Mouse (Mus musculus): ENCODE measurements around the gene Pepd. TPM values are rescaled to one million over a fixed set of nuclear protein-coding genes. Genes with fewer than 3 reads are reported as not detected.

The Pepd gene
- 178 and 192 TPM in 2 replicates for polyA plus RNA-seq (2015; fragmentation: Nextera tagmentation; extraction: Ambion mirVana)

- H3K27me3 ChIP-seq (replicated peaks; ENCODE audit: control insufficient read depth, insufficient read depth, low read length) = no peaks in the 10 kb centered on the region
- ATAC-seq = peak; percentile 94
- H3K4me1 ChIP-seq (replicated peaks; ENCODE audit: control insufficient read depth, insufficient read depth, low read length) = 0 out of 2 replicates have a peak, but pooled peaks cover 3% of the 10 kb centered on the region
- peak within 1 kb of the TSS; percentile 57 for H3K9ac ChIP-seq (ENCODE audit: low read depth, low read length)
- WGBS = 5% methylated on average over 44 of the region's 44 CpGs
- TF ChIP-seq CTCF (IDR thresholded peaks at IDR 0.05; ENCODE audit: low read depth) = no peak
- peak within 1 kb of the TSS; percentile 6; the same call in 1 of the 2 replicates for H3K27ac ChIP-seq (ENCODE audit: low read depth, low read length)
- no peaks in the 10 kb centered on the region for H3K36me3 ChIP-seq (ENCODE audit: control insufficient read depth, insufficient read depth)
- peak within 1 kb of the TSS; percentile 66 for H3K4me3 ChIP-seq (ENCODE audit: low read depth, low read length)
- H3K9me3 ChIP-seq (ENCODE audit: control insufficient read depth) = no peaks in the 10 kb centered on the region
- H3K4me2 ChIP-seq (replicated peaks; ENCODE audit: low read depth) = peak within 1 kb of the TSS; percentile 73
Observed at GRCm38 (mm10) chr7:34911919-34912897, at the start of gene Pepd. TSS of gene Pepd (plus strand) at chr7:34912379.

DNA sequence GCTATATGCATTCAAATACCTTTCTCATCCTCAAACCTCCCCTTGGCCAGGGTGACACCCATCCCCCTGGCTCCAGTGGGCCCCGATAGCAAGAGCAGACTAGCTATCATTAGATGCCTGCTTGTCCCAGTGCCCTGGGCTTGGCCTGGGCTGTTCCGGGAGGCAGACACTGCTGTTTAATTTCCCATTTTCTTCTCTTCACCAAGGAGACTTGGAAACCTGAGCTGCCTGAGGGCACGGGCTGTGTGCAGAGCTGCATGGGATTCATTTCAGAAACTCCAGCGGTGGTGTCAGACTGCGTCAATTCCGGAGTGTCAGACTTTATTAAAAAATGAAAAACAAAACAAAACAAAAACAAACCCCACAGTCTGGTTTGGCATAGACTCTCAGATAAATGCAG is 44.9 kb upstream of the Pepd start:
- no peak overlapping the region for H3K27ac ChIP-seq (ENCODE audit: low read depth, low read length)
- 74% methylated on average over 6 of the region's 6 CpGs for WGBS
- no peaks in the 10 kb centered on the region for H3K9me3 ChIP-seq (ENCODE audit: control insufficient read depth)
- H3K4me1 ChIP-seq (replicated peaks; ENCODE audit: control insufficient read depth, insufficient read depth, low read length) = no peaks in the 10 kb centered on the region
- no peak for TF ChIP-seq CTCF (IDR thresholded peaks at IDR 0.05; ENCODE audit: low read depth)
- H3K9ac ChIP-seq (ENCODE audit: low read depth, low read length) = no peak overlapping the region
- H3K36me3 ChIP-seq (ENCODE audit: control insufficient read depth, insufficient read depth) = no peaks in the 10 kb centered on the region
- no peaks in the 10 kb centered on the region for H3K27me3 ChIP-seq (replicated peaks; ENCODE audit: control insufficient read depth, insufficient read depth, low read length)
- no peak overlapping the region for H3K4me3 ChIP-seq (ENCODE audit: low read depth, low read length)
- H3K4me2 ChIP-seq (replicated peaks; ENCODE audit: low read depth) = no peak overlapping the region
- no peak for ATAC-seq

- H3K4me3 ChIP-seq (ENCODE audit: low read depth, low read length) = no peak overlapping the region
- no peak overlapping the region for H3K27ac ChIP-seq (ENCODE audit: low read depth, low read length)
- no peaks in the 10 kb centered on the region for H3K27me3 ChIP-seq (replicated peaks; ENCODE audit: control insufficient read depth, insufficient read depth, low read length)
- no peak for TF ChIP-seq CTCF (IDR thresholded peaks at IDR 0.05; ENCODE audit: low read depth)
- H3K36me3 ChIP-seq (ENCODE audit: control insufficient read depth, insufficient read depth) = no peaks in the 10 kb centered on the region
- no peak overlapping the region for H3K9ac ChIP-seq (ENCODE audit: low read depth, low read length)
- no peaks in the 10 kb centered on the region for H3K9me3 ChIP-seq (ENCODE audit: control insufficient read depth)
- H3K4me2 ChIP-seq (replicated peaks; ENCODE audit: low read depth) = no peak overlapping the region
- no peaks in the 10 kb centered on the region for H3K4me1 ChIP-seq (replicated peaks; ENCODE audit: control insufficient read depth, insufficient read depth, low read length)
- 81% methylated on average over 13 of the region's 13 CpGs for WGBS
- no peak for ATAC-seq
Observed at GRCm38 (mm10) chr7:34869693-34870092, 42.5 kb upstream of the Pepd start.

DNA sequence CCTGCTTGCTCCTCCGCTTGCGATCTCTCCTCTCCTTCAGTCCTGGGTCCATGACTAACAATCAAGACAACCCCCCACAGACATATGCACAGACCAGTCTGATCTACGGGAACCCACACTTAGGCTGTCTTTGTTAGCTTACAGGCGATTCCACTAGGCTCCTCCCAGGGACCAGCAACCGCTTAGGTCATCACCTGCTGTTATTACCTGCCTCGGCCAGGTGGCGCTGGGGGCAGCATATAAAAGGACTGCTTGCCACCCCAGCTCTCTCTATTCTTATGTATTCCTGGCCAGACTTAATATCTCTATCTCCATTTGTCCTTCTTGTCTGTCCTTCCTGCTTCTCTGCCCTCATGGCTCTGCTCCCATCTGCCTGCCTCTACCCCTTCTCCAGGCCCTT is 35.4 kb upstream of the Pepd start:
- peak; percentile 74 for TF ChIP-seq CTCF (IDR thresholded peaks at IDR 0.05; ENCODE audit: low read depth)
- no peaks in the 10 kb centered on the region for H3K4me1 ChIP-seq (replicated peaks; ENCODE audit: control insufficient read depth, insufficient read depth, low read length)
- ATAC-seq = no peak
- no peaks in the 10 kb centered on the region for H3K27me3 ChIP-seq (replicated peaks; ENCODE audit: control insufficient read depth, insufficient read depth, low read length)
- H3K4me3 ChIP-seq (ENCODE audit: low read depth, low read length) = no peak overlapping the region
- 50% methylated on average over 7 of the region's 7 CpGs for WGBS
- no peak overlapping the region for H3K9ac ChIP-seq (ENCODE audit: low read depth, low read length)
- no peak overlapping the region for H3K4me2 ChIP-seq (replicated peaks; ENCODE audit: low read depth)
- H3K36me3 ChIP-seq (ENCODE audit: control insufficient read depth, insufficient read depth) = no peaks in the 10 kb centered on the region
- H3K27ac ChIP-seq (ENCODE audit: low read depth, low read length) = no peak overlapping the region
- H3K9me3 ChIP-seq (ENCODE audit: control insufficient read depth) = no peaks in the 10 kb centered on the region

DNA sequence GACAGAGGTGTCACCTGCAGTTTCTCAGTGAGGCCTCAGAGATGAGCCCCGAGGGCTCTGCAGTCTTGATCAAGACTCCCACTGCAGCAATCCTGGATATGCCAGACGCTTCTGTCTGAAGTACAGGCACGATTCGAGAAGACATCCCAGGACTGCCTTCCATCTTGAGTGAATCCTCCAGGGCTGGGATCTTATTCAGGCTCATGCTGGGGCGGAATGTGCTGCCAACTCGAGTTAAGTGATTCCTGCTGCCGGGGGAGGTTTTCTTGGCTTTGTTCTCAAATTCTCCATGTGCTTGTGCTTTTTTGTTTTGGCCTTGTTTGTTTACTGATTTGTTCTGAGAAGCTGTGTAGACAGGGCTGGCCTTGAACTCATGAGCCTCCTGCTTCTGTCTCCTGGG is 34.4 kb upstream of the Pepd start:
- no peaks in the 10 kb centered on the region for H3K36me3 ChIP-seq (ENCODE audit: control insufficient read depth, insufficient read depth)
- no peak overlapping the region for H3K4me2 ChIP-seq (replicated peaks; ENCODE audit: low read depth)
- no peak for TF ChIP-seq CTCF (IDR thresholded peaks at IDR 0.05; ENCODE audit: low read depth)
- no peak overlapping the region for H3K27ac ChIP-seq (ENCODE audit: low read depth, low read length)
- H3K9me3 ChIP-seq (ENCODE audit: control insufficient read depth) = no peaks in the 10 kb centered on the region
- 71% methylated on average over 7 of the region's 7 CpGs for WGBS
- no peaks in the 10 kb centered on the region for H3K4me1 ChIP-seq (replicated peaks; ENCODE audit: control insufficient read depth, insufficient read depth, low read length)
- H3K4me3 ChIP-seq (ENCODE audit: low read depth, low read length) = no peak overlapping the region
- no peak for ATAC-seq
- no peak overlapping the region for H3K9ac ChIP-seq (ENCODE audit: low read depth, low read length)
- no peaks in the 10 kb centered on the region for H3K27me3 ChIP-seq (replicated peaks; ENCODE audit: control insufficient read depth, insufficient read depth, low read length)

- TF ChIP-seq CTCF (IDR thresholded peaks at IDR 0.05; ENCODE audit: low read depth) = no peak
- H3K4me1 ChIP-seq (replicated peaks; ENCODE audit: control insufficient read depth, insufficient read depth, low read length) = no peaks in the 10 kb centered on the region
- no peak overlapping the region for H3K4me2 ChIP-seq (replicated peaks; ENCODE audit: low read depth)
- no peak overlapping the region for H3K9ac ChIP-seq (ENCODE audit: low read depth, low read length)
- H3K4me3 ChIP-seq (ENCODE audit: low read depth, low read length) = no peak overlapping the region
- ATAC-seq = no peak
- H3K9me3 ChIP-seq (ENCODE audit: control insufficient read depth) = no peaks in the 10 kb centered on the region
- no peaks in the 10 kb centered on the region for H3K36me3 ChIP-seq (ENCODE audit: control insufficient read depth, insufficient read depth)
- WGBS = 77% methylated on average over 6 of the region's 6 CpGs
- no peak overlapping the region for H3K27ac ChIP-seq (ENCODE audit: low read depth, low read length)
- H3K27me3 ChIP-seq (replicated peaks; ENCODE audit: control insufficient read depth, insufficient read depth, low read length) = no peaks in the 10 kb centered on the region
Observed at GRCm38 (mm10) chr7:34888441-34888840, 23.7 kb upstream of the Pepd start.
